Mouse (Mus musculus) fibroblast of lung, adult 2 months (primary cell): Measurements from ENCODE around the gene Meig1.
A peak's percentile ranks its signal among the peaks of the same experiment; 100 is the strongest.
"Not testable (repeated sequence)": the region's sequence is repeated elsewhere in the genome, so short reads cannot be mapped to it uniquely, and the experiment has no call there.

Source experiments
- DNase-seq: peaks from one replicate; pipeline ENCODE4 v3.0.0-alpha.2; 2011; ENCODE audit warnings: low read depth

Gene Meig1

GRCm38 (mm10) chr2:3422548-3422947 is at the start of gene Meig1:
Gene Meig1, minus strand, starts transcription at chr2:3422648.
- no peak for DNase-seq

GRCm38 (mm10) chr2:3456590-3456989 is 34.1 kb upstream of the Meig1 start:
- no peak for DNase-seq

- DNase-seq = no peak
Observed at GRCm38 (mm10) chr2:3453096-3453495, 30.6 kb upstream of the Meig1 start.

GRCm38 (mm10) chr2:3449431-3449830 is 27.0 kb upstream of the Meig1 start:
- DNase-seq = no peak

GRCm38 (mm10) chr2:3445984-3446383 is 23.5 kb upstream of the Meig1 start:
- no peak for DNase-seq

- no peak for DNase-seq
Observed at GRCm38 (mm10) chr2:3444206-3444605, 21.8 kb upstream of the Meig1 start.

GRCm38 (mm10) chr2:3437956-3438355 is 15.5 kb upstream of the Meig1 start:
- no peak for DNase-seq

- DNase-seq = no peak
Observed at GRCm38 (mm10) chr2:3435369-3436061, 13.1 kb upstream of the Meig1 start.

- DNase-seq = no peak
Observed at GRCm38 (mm10) chr2:3430956-3431355, 8.5 kb upstream of the Meig1 start.

- no peak for DNase-seq
Observed at GRCm38 (mm10) chr2:3424579-3424910, 2.1 kb upstream of the Meig1 start.

- DNase-seq = peak; percentile 86
Observed at GRCm38 (mm10) chr2:3423841-3424578, 1.6 kb upstream of the Meig1 start, which contains the start of gene Dclre1c. Gene Dclre1c, plus strand, starts transcription at chr2:3424131.

- no peak for DNase-seq
Observed at GRCm38 (mm10) chr2:3420157-3420556, 2.3 kb downstream of the Meig1 start.

- DNase-seq = peak; percentile 76
Observed at GRCm38 (mm10) chr2:3418883-3419431, 3.5 kb downstream of the Meig1 start.

GRCm38 (mm10) chr2:3415676-3416075 is 6.8 kb downstream of the Meig1 start:
- no peak for DNase-seq

GRCm38 (mm10) chr2:3414241-3414640 is 8.2 kb downstream of the Meig1 start:
- DNase-seq = no peak

GRCm38 (mm10) chr2:3407756-3408155 is 14.7 kb downstream of the Meig1 start:
- DNase-seq = no peak

- no peak for DNase-seq
Observed at GRCm38 (mm10) chr2:3405981-3406380, 16.5 kb downstream of the Meig1 start.

- DNase-seq = not testable (repeated sequence)
Observed at GRCm38 (mm10) chr2:3397110-3397509, 25.3 kb downstream of the Meig1 start, which contains the start of gene Olah. Gene Olah, minus strand, starts transcription at chr2:3397210.

GRCm38 (mm10) chr2:3391945-3392344 is 30.5 kb downstream of the Meig1 start:
- no peak for DNase-seq

- DNase-seq = no peak
Observed at GRCm38 (mm10) chr2:3387105-3387860, 35.2 kb downstream of the Meig1 start.

- no peak for DNase-seq
Observed at GRCm38 (mm10) chr2:3365127-3365526, 57.3 kb downstream of the Meig1 start.

- DNase-seq = no peak
Observed at GRCm38 (mm10) chr2:3361067-3361466, 61.4 kb downstream of the Meig1 start.
